Mouse (Mus musculus) heart, adult 9 months (tissue): ENCODE data around the gene Ap1m1.
A peak's percentile ranks its signal among the peaks of the same experiment; 100 is the strongest.

ENCODE experiments used
- DNase-seq, 2 experiments: peaks; one replicate each; pipeline ENCODE4 v3.0.0; 2022; ENCODE audit warnings: low spot score in 2 of 2

Ap1m1 gene

GRCm38 (mm10) chr8:72293309-72293708, 53.5 kb downstream of the Ap1m1 start:
- DNase-seq: no peak

DNA sequence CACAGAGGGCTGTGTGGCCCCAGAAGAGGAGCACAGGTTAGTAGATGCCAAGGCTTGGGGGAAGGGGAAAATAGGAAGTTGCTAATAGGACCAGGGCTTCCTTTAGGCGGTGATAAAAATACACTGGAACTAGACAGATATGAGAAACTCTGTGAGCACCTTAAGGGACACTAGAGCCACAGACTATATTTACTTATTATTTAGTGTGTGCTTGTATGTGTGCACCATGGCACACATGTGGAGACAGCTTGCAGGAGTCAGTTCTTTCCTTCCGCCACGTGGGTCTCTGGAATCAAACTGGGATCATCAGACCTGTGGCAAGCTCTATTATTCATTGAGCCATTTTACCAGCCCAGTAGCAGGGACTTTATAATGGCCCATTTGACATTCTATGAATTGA, 55.3 kb downstream of the Ap1m1 start:
- peak in 1 of 2 experiments; percentile 40 for DNase-seq

- DNase-seq: peak; percentile 97 to 100
Observed at GRCm38 (mm10) chr8:72295679-72296078, 55.9 kb downstream of the Ap1m1 start.

GRCm38 (mm10) chr8:72296561-72296960, 56.7 kb downstream of the Ap1m1 start:
- DNase-seq: no peak

DNA sequence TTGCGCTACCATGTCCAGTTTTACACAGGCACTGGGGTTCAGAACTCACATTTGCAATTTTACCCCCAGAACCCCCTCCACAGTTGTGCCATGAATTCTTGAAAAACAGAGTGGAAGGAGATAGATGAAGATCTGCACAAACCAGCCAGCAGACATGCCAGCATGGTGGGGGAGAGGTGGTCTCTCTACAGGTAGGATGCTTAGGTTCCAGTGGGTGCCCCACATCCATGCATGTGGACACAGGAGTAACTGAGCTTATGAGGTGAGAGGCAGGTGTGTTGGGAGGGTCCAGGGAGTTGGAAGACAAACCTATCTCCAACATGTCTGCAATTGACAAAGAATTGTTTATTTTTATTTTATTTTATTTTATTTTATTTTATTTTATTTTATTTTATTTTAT, 59.1 kb downstream of the Ap1m1 start:
- no peak for DNase-seq

DNA sequence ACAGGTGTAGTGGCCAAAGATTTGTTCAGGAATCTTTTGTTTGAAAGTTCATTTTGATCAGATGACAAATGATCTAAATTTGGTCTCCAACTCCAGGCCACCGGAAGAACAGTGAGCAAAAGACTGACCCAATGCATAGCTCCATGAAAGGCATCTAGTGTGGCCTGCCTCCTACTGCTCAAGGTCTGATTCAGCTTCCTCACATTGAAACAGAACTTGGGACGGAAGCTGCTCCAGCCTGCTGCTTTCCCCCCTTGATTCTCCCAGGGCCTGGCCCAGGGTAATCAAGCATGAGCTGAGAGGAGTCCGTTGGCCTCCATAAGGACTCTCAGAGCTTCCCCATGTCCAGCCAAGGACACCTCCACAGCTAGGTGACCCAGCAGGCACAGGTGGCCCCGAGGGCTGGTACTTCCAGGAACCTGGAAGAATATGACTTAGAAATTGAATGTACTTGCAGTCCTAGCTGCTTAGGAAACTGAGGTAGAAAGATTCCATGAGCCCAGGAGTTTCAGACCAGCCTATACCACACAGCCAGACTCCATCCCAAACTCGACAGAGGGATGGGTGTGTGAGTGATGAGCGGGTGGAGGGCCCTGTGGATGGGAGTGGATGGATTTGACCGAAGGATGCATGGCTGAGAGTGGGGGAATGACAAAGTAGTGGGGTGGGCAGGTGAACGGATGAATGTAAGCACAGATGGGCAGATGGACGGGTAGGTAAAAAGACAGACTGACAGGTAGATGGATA, 61.0 kb downstream of the Ap1m1 start:
- peak in 1 of 2 experiments; percentile 56 for DNase-seq

DNA sequence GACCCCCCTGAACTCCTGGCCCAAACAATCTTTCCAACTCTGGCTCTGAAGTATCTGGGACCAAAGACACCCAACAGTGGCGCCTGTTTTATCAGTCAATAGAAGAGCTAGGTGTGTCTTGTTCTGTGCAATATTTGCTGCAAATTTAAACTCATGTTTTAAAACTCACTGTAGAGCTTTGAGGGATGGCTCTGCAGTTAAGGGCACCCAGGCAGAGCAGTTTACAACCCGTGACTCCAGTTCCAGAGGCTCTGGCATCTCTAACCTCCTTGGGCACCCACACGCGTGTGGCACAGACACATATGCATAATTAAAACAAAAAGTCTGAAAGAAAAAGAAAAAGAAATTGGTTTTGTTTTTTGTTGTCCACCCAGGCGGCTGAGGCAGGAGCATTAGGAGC, 61.7 kb downstream of the Ap1m1 start:
- DNase-seq: no peak

DNA sequence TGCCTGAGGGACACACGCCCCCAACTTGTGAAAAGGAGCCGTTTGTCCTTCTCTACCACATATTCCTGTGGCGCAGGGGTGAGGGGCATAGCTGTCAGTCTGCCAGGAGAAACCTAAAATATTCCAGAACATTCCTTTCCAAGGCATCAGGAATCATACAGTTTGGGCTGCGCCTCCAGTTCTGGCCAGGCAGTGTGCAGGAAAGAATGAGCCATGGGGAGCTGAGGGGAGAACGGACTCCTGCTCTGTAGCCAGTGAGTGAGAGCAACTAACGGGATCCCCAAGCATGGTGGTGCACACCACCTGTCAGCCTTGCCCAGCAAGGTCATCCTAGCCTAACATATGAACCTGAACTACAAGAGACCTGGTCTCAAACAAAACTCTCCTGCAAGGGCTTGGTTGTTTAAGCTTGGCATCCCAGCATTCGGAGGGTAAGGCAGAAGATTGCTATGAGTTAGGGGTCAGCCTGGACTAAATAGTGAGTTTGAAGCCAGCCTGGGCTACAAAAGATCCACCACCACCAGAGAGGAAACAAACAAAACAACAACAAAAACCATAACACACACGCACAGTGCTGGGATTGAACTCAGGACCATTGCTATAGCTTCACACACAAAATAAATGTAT, 63.3 kb downstream of the Ap1m1 start:
- peak; percentile 37 to 46 for DNase-seq

GRCm38 (mm10) chr8:72303633-72304032, 63.8 kb downstream of the Ap1m1 start:
- peak; percentile 91 for DNase-seq

DNA sequence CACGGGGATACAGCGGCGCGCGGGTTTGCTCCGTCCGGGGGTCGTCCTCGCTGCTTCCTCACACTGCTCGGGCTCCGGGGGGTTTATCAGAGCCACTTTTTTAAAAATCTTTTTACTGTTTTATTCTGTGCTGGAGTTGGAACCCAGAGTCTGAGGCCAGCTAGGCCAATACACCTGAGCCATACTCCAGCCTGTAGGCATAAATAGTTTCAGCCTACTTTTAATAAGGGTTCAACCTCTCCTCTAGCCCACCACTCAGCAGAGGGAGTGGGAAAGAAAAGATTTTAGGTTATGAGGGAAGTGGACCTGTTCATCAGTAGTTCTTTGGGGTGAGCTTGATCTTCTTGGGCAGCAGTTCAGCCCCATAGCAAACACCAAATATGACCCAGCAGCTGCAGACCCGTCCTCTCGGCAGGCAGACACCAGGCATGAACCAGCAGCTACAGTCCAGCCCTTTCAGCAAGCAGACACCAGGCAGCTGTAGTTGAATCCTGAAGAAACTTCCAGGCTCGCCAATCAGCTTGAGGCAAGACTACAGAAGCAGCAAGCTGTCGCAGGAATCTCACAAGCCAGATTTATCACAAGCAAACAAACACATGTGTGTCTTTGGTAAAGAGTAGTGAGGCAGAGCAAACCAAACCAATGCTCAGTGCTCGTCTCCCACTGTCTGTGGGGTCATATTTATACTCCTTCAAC, 65.5 kb downstream of the Ap1m1 start, which contains the start of gene Gm10282:
Gm10282 (minus strand) TSS at position 51 of the 696 bp plus-strand sequence.
- DNase-seq: no peak

DNA sequence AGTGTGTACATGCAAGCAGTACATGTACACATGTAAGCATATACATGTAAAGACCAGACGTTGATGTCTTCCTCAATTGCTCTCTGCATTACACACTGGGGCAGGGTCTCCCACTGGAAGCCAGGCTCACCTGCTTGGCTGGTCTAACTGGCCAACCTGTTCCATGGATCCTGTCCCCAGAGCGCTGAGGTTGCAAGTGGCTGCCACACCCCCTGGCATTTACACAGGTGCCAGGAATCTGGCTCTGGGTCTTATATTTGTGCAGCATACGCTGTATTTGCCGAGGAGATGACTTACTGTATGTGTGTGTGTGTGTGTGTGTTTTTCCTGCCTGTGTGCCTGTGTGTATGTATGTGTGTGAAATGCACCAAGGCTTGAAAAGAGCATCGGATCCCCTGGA, 67.1 kb downstream of the Ap1m1 start:
- DNase-seq: no peak
